Mouse (Mus musculus): ENCODE measurements at regions not wholly inside any gene's neighbourhood (a gene's known extent, or its start where the extent isn't known, plus 50 kb on each side); places are given as distances from the start of the nearest gene placed in this dataset.

DNA sequence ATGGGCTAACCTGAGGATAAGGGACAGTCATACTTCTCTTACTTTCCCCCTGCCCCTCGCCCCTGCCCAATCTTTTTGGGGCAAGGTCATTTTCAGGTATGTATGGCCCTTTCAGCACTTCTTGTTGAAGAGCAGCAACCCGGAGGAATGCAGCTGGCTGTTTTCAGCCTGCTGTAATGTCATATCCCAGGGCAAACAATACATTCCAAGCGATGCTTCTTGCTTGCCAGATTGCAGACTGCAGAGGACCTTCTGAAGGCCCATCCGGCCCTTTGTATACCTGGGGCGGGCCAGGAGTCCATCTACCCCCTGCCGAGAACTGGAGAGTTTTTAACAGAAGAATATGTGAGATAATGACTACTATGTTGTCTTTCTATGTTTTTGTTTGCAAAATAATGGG is 105.2 kb downstream of the Cdca7 start:
- no peak for DNase-seq (ENCODE audit: low read depth, low spot score)
- Histone ChIP-seq H3K79me2 (ENCODE audit: control insufficient read depth, insufficient read depth, low read length, poor library complexity) (no peaks in the 10 kb centered on the region), H3K36me3 (ENCODE audit: control insufficient read depth in 1 of 2, insufficient read depth in 2 of 2, low read length in 2 of 2) (no peaks in the 10 kb centered on the region), H3K27me3 (ENCODE audit: control insufficient read depth in 1 of 2, insufficient read depth in 2 of 2, low read length in 2 of 2) (peaks cover 6 to 8% of the 10 kb centered on the region in 2 experiments), H3K27ac (ENCODE audit: control insufficient read depth, low read depth, low read length) (no peak overlapping the region), H3K4me1 (ENCODE audit: control insufficient read depth in 1 of 2, insufficient read depth in 2 of 2, low read length in 2 of 2) (no peaks in the 10 kb centered on the region), H3K9ac (ENCODE audit: control insufficient read depth, low read depth, low read length, poor library complexity, severe bottlenecking) (no peak overlapping the region), H3K9me3 (replicated peaks; ENCODE audit: insufficient read depth, low read length) (no peaks in the 10 kb centered on the region), H3K4me3 (ENCODE audit: control insufficient read depth in 1 of 2, insufficient read depth in 1 of 2, low read depth in 2 of 2, low read length in 2 of 2) (no peak overlapping the region)
- TF ChIP-seq BHLHE40 (IDR thresholded peaks at IDR 0.05; ENCODE audit: borderline replicate concordance, low read depth, low read length), result no peak
- no peak for TF ChIP-seq SMC3 (IDR thresholded peaks at IDR 0.05; ENCODE audit: low read depth, low read length)
- TF ChIP-seq ZC3H11A (IDR thresholded peaks at IDR 0.05; ENCODE audit: low read depth, low read length), result no peak
- TF ChIP-seq ZKSCAN1 (IDR thresholded peaks at IDR 0.05; ENCODE audit: low read depth, low read length), result no peak
- TF ChIP-seq MXI1 (IDR thresholded peaks at IDR 0.05; ENCODE audit: low read depth, low read length), result no peak
- no peak for TF ChIP-seq MEF2A (IDR thresholded peaks at IDR 0.05; ENCODE audit: extremely low read depth, insufficient replicate concordance, low read depth, low read length, poor library complexity, severe bottlenecking)
- no peak for TF ChIP-seq ZMIZ1 (IDR thresholded peaks at IDR 0.05; ENCODE audit: low read depth, low read length)
- no peak for TF ChIP-seq MAFK (IDR thresholded peaks at IDR 0.05; ENCODE audit: borderline replicate concordance, low read depth, low read length)

DNA sequence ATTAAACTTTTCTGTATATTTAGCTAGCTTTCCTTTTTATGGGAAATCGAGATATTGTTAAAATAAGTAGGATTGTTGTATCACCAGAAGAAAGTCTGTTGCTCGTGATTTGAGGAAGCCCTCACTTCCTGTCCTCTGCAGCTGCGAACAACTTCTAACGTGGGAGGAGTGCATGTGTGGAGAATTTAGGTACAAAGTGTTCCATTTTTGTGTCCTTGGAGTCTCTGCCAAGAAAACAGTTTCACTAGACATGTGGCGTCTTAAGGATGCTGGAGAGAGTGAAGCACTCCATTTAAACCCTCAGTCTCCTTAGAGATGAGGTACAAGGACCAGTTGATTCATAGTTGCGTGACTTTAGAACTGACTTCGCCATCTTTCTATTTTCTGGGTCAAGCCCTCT is 112.9 kb downstream of the Cdca7 start:
- TF ChIP-seq GABPA (IDR thresholded peaks at IDR 0.05; ENCODE audit: low read depth, low read length), result no peak
- no peak for TF ChIP-seq GATA1 (IDR thresholded peaks at IDR 0.05; ENCODE audit: low read depth, low read length)
- no peak for TF ChIP-seq CTCF (IDR thresholded peaks at IDR 0.05 in 2 of 3, conservative IDR thresholded peaks at IDR 0.05 in 1 of 3; ENCODE audit: control insufficient read depth in 1 of 3, insufficient read depth in 1 of 3, low read depth in 2 of 3, low read length in 3 of 3, poor library complexity in 1 of 3, severe bottlenecking in 1 of 3)
- no peak for TF ChIP-seq TCF12 (IDR thresholded peaks at IDR 0.05; ENCODE audit: low read depth, low read length)
- no peak for TF ChIP-seq CHD2 (IDR thresholded peaks at IDR 0.05; ENCODE audit: low read length)
- no peak for TF ChIP-seq NRF1 (IDR thresholded peaks at IDR 0.05; ENCODE audit: insufficient read depth, low read depth, low read length, poor library complexity, severe bottlenecking)
- no peak for TF ChIP-seq EP300 (IDR thresholded peaks at IDR 0.05; ENCODE audit: low read depth in 1 of 2, low read length in 2 of 2)
- Histone ChIP-seq H3K4me3 (ENCODE audit: control insufficient read depth in 1 of 2, insufficient read depth in 1 of 2, low read depth in 2 of 2, low read length in 2 of 2) (no peak overlapping the region), H3K27ac (ENCODE audit: control insufficient read depth, low read depth, low read length) (no peak overlapping the region), H3K4me1 (ENCODE audit: control insufficient read depth in 1 of 2, insufficient read depth in 2 of 2, low read length in 2 of 2) (no peaks in the 10 kb centered on the region), H3K9me3 (replicated peaks; ENCODE audit: insufficient read depth, low read length) (no peaks in the 10 kb centered on the region), H3K36me3 (ENCODE audit: control insufficient read depth in 1 of 2, insufficient read depth in 2 of 2, low read length in 2 of 2) (no peaks in the 10 kb centered on the region), H3K27me3 (ENCODE audit: control insufficient read depth in 1 of 2, insufficient read depth in 2 of 2, low read length in 2 of 2) (peaks cover 16 to 35% of the 10 kb centered on the region in 2 experiments), H3K79me2 (ENCODE audit: control insufficient read depth, insufficient read depth, low read length, poor library complexity) (no peaks in the 10 kb centered on the region), H3K9ac (ENCODE audit: control insufficient read depth, low read depth, low read length, poor library complexity, severe bottlenecking) (no peak overlapping the region)
- DNase-seq (ENCODE audit: low read depth, low spot score), result peak; percentile 2

DNA sequence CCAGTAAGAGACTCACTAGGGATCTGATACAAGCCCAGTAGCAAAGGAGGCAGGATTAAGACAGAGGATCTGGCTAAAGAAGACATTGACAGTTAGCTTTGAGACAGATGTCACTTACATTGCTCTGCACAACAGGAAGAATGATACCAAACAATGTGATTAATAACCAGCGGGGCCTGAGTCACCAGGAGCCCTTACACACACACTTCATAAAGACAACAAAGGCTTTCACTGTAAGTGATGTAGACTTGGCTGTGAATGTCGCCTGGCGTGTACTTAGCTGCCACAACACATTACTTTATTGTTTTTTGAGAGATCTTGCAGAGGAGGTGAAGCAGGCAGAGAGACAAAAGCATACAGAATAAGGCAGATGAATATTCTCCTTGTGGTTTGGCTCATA is 116.1 kb downstream of the Cdca7 start:
- Histone ChIP-seq H3K79me2 (ENCODE audit: control insufficient read depth, insufficient read depth, low read length, poor library complexity) (no peaks in the 10 kb centered on the region), H3K36me3 (ENCODE audit: control insufficient read depth in 1 of 2, insufficient read depth in 2 of 2, low read length in 2 of 2) (no peaks in the 10 kb centered on the region), H3K27me3 (ENCODE audit: control insufficient read depth in 1 of 2, insufficient read depth in 2 of 2, low read length in 2 of 2) (peaks cover 14 to 38% of the 10 kb centered on the region in 2 experiments), H3K9me3 (replicated peaks; ENCODE audit: insufficient read depth, low read length) (no peaks in the 10 kb centered on the region), H3K27ac (ENCODE audit: control insufficient read depth, low read depth, low read length) (no peak overlapping the region), H3K4me1 (ENCODE audit: control insufficient read depth in 1 of 2, insufficient read depth in 2 of 2, low read length in 2 of 2) (no peaks in the 10 kb centered on the region), H3K9ac (ENCODE audit: control insufficient read depth, low read depth, low read length, poor library complexity, severe bottlenecking) (no peak overlapping the region), H3K4me3 (ENCODE audit: control insufficient read depth in 1 of 2, insufficient read depth in 1 of 2, low read depth in 2 of 2, low read length in 2 of 2) (no peak overlapping the region)
- TF ChIP-seq ZMIZ1 (IDR thresholded peaks at IDR 0.05; ENCODE audit: low read depth, low read length) (no peak), POLR2AphosphoS2 (IDR thresholded peaks at IDR 0.05; ENCODE audit: low read length) (no peak)
- no peak for DNase-seq (ENCODE audit: low read depth, low spot score)

Measured in MEL (cell line).